Mouse (Mus musculus) macrophage (primary cell): ENCODE data around the gene Ccdc27. TPM values are rescaled to one million over a fixed set of nuclear protein-coding genes. Genes with fewer than 3 reads are reported as not detected.

Source experiments
- H3K27ac ChIP-seq: fragments of 350-480 bp; formaldehyde crosslinking; 2 replicates; pipeline ENCODE4 v1.9.0; 2021
- H3K36me3 ChIP-seq: fragments of 350-480 bp; formaldehyde crosslinking; 2 replicates; pipeline ENCODE4 v1.9.0; 2021; ENCODE audit errors: inconsistent target
- H3K4me3 ChIP-seq: fragments of 350-480 bp; formaldehyde crosslinking; 2 replicates; pipeline ENCODE4 v1.9.0; 2021; ENCODE audit errors: inconsistent target
- H3K79me2 ChIP-seq: fragments of 350-480 bp; formaldehyde crosslinking; 2 replicates; pipeline ENCODE4 v1.9.0; 2021; ENCODE audit errors: inconsistent target
- WGBS: methylation state at CpG from one replicate; pipeline ENCODE4 v1.1.7; 2026; ENCODE audit warnings: inconsistent platforms; ENCODE audit not compliant: missing documents; 5-methylcytosine and 5-hydroxymethylcytosine counted together
- polyA plus RNA-seq: library from polyadenylated mRNA; stranded (reverse); fragments of 250-400 nt; gene quantifications from 3 replicates; pipeline ENCODE4 v1.2.4, GENCODE M21; 2018; ENCODE audit warnings: inconsistent platforms

Ccdc27 gene
- polyA plus RNA-seq, 1 experiment from 2014 or later, result not detected

GRCm38 (mm10) chr4:154019571-154019970, 22.9 kb downstream of the Ccdc27 start:
- Histone ChIP-seq H3K79me2 (peaks cover 29% of the 10 kb centered on the region), H3K4me3 (no peak overlapping the region), H3K27ac (no peak overlapping the region), H3K36me3 (peaks cover 49% of the 10 kb centered on the region)
- 51% methylated on average over 7 of the region's 7 CpGs for WGBS

- H3K4me3 ChIP-seq, result no peak overlapping the region
- peaks cover 39% of the 10 kb centered on the region for H3K36me3 ChIP-seq
- 97% methylated on average over 11 of the region's 11 CpGs for WGBS
- peaks cover 54% of the 10 kb centered on the region for H3K79me2 ChIP-seq
- no peak overlapping the region for H3K27ac ChIP-seq
Measured at GRCm38 (mm10) chr4:154015476-154015875, 27.0 kb downstream of the Ccdc27 start.

- WGBS, result 3% methylated on average over 52 of the region's 55 CpGs
- Histone ChIP-seq H3K27ac (peak overlapping the region; percentile 13; the same call in 1 of the 2 replicates), H3K4me3 (peak overlapping the region; percentile 80), H3K79me2 (peaks cover 52% of the 10 kb centered on the region), H3K36me3 (peaks cover 18% of the 10 kb centered on the region)
Measured at GRCm38 (mm10) chr4:154012132-154012882, 30.2 kb downstream of the Ccdc27 start.

DNA sequence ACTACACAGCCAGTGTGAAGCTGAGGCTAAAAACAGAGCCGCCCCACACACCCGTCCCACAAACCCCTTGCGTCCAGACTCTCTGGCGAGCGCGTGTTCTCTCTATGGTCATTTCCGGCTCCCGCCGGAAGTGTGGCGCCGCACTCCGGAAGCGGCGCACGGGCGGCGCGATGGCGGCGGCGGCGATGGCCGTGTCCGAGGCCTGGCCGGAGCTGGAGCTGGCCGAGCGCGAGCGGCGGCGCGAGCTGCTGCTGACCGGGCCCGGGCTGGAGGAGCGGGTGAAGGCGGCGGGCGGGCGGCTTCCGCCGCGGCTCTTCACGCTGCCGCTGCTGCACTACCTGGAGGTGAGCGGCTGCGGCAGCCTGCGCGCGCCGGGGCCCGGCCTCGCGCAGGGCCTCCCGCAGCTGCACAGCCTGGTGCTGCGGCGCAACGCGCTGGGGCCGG, 30.8 kb downstream of the Ccdc27 start, which contains the start of gene Lrrc47:
Gene Lrrc47 (plus strand): TSS at position 86 of the 444 bp plus-strand sequence.
- Histone ChIP-seq H3K36me3 (peaks cover 14% of the 10 kb centered on the region), H3K27ac (peak within 1 kb of the TSS; percentile 32; the same call in 1 of the 2 replicates), H3K4me3 (peak within 1 kb of the TSS; percentile 80), H3K79me2 (peaks cover 46% of the 10 kb centered on the region)
- WGBS, result under 1% methylated on average over 58 of the region's 59 CpGs

DNA sequence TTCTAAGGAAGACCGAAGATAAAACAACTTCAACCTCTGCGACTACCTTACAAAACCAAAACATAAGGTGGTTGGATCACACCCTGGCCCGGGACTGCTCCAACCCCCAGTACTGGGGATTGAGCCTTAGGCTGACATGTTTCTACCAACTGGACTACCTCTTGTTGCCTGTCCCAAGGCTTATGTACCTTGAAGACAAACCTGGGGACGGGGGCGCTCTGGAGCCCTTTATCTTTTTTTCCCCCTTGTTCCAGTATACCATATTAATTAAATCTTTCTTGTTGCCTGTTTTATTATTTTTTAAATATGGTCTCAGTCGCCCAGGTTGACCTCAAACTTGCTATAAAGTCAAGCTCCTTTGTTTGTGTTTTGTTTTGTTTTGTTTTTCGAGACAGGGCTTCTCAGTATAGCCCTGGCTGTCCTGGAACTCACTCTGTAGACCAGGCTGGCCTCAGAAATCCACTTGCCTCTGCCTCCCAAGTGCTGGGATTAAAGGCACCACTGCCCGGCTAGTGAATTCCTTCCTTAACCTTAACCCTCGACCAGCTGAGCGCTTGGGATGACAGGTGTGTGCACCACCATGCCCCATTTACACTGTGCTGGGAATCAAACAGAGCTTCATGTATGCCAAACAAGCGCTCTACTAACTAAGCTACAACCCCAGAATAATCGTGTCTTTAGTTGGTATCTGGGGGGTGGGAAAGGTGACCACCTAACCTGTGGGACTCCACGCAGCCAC, 31.4 kb downstream of the Ccdc27 start:
- Histone ChIP-seq H3K79me2 (peaks cover 40% of the 10 kb centered on the region), H3K36me3 (peaks cover 14% of the 10 kb centered on the region), H3K4me3 (peak overlapping the region; percentile 40), H3K27ac (0 out of 2 replicates have a peak overlapping the region, but pooled peaks have one; percentile 32)
- 32% methylated on average over 13 of the region's 13 CpGs for WGBS

GRCm38 (mm10) chr4:154007759-154008158, 34.7 kb downstream of the Ccdc27 start:
- WGBS, result 79% methylated on average over 4 of the region's 4 CpGs
- peaks cover 7% of the 10 kb centered on the region for H3K79me2 ChIP-seq
- no peak overlapping the region for H3K27ac ChIP-seq
- H3K36me3 ChIP-seq, result peaks cover 31% of the 10 kb centered on the region; the same call in 1 of the 2 replicates
- no peak overlapping the region for H3K4me3 ChIP-seq

- Histone ChIP-seq H3K4me3 (no peak overlapping the region), H3K27ac (no peak overlapping the region), H3K79me2 (no peaks in the 10 kb centered on the region), H3K36me3 (peaks cover 37% of the 10 kb centered on the region; the same call in 1 of the 2 replicates)
- 98% methylated on average over 6 of the region's 6 CpGs for WGBS
Measured at GRCm38 (mm10) chr4:154006264-154006663, 36.2 kb downstream of the Ccdc27 start.

GRCm38 (mm10) chr4:154005488-154005887, 37.0 kb downstream of the Ccdc27 start:
- Histone ChIP-seq H3K36me3 (peaks cover 37% of the 10 kb centered on the region; the same call in 1 of the 2 replicates), H3K4me3 (no peak overlapping the region)
- WGBS, result 92% methylated on average over 5 of the region's 5 CpGs

GRCm38 (mm10) chr4:153993505-153993904, 49.0 kb downstream of the Ccdc27 start:
- WGBS, result 99% methylated on average over 7 of the region's 8 CpGs
- H3K36me3 ChIP-seq, result peaks cover 68% of the 10 kb centered on the region
- H3K79me2 ChIP-seq, result no peaks in the 10 kb centered on the region
- no peak overlapping the region for H3K27ac ChIP-seq
- H3K4me3 ChIP-seq, result no peak overlapping the region

More at GRCm38 (mm10) chr4:154005488-154005887, 37.0 kb downstream of the Ccdc27 start:
- Histone ChIP-seq H3K79me2 (no peaks in the 10 kb centered on the region), H3K27ac (no peak overlapping the region)

DNA sequence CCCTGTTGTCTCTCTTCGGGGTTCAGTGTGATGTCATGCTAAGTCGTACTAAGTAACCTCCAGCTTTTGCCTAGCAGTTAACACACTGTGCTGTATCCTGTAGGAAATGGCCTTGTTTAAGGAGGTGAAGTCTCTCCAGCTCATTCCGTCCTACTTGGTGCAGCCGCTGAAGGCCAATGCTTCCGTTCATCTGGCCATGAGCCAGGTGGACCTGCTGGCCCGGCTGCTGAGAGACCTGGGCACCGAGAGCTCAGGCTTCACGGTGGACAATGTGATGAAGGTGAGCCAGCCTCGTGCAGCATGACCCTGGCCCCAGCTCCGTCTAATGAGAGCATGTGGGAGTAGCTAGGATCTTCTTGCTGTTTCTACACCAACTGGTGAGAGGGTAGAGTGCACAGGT, 49.8 kb downstream of the Ccdc27 start:
- Histone ChIP-seq H3K4me3 (no peak overlapping the region), H3K79me2 (no peaks in the 10 kb centered on the region), H3K36me3 (peaks cover 76% of the 10 kb centered on the region), H3K27ac (no peak overlapping the region)
- WGBS, result 91% methylated on average over 10 of the region's 10 CpGs

DNA sequence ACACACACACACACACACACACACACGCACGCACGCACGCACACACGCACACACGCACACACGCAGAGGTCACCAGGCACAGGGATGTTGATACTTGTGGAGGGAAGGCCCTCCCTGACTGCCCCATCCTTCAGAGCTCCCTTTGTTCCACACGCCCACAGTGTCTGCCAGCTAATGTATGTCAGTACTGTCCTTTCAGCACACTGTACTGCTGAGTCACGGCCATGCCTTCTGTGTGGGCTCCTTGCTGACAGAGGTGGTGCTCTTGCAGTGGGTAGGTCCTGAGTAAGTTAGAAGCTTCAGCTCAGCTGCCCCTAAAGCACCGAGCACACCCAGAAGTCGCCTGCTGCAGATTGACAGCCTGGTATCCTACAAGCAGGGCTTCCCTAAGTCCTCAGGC, 62.0 kb downstream of the Ccdc27 start:
- WGBS, result 90% methylated on average over 11 of the region's 11 CpGs
- peaks cover 51% of the 10 kb centered on the region for H3K36me3 ChIP-seq
- H3K79me2 ChIP-seq, result peaks cover 30% of the 10 kb centered on the region
- no peak overlapping the region for H3K27ac ChIP-seq
- H3K4me3 ChIP-seq, result no peak overlapping the region

GRCm38 (mm10) chr4:153979243-153979642, 63.2 kb downstream of the Ccdc27 start:
- H3K4me3 ChIP-seq, result no peak overlapping the region
- H3K27ac ChIP-seq, result no peak overlapping the region
- H3K79me2 ChIP-seq, result peaks cover 36% of the 10 kb centered on the region
- WGBS, result 50% methylated on average over 10 of the region's 10 CpGs
- H3K36me3 ChIP-seq, result peaks cover 38% of the 10 kb centered on the region; the same call in 1 of the 2 replicates
